Mouse (Mus musculus) neural tube, embryonic 11.5 days (tissue): ENCODE measurements at regions not wholly inside any gene's neighbourhood (a gene's known extent, or its start where the extent isn't known, plus 50 kb on each side); places are given as distances from the start of the nearest gene placed in this dataset.
A peak's percentile ranks its signal among the peaks of the same experiment; 100 is the strongest.
"Not testable (repeated sequence)": the region's sequence is repeated elsewhere in the genome, so short reads cannot be mapped to it uniquely, and the experiment has no call there.

Source experiments
- ATAC-seq: fragments of 200-750 bp; cut with Nextera tagmentation; 2 replicates; pipeline ENCODE4 v1.8.0; 2017; ENCODE audit warnings: moderate number of reproducible peaks, mild to moderate bottlenecking, moderate TSS enrichment, moderate library complexity; ENCODE audit not compliant: insufficient read depth, low FRiP score, low TSS enrichment
- DNase-seq: peaks from one replicate; pipeline ENCODE4 v3.0.0-alpha.2; 2015; ENCODE audit warnings: low spot score
- H3K27ac ChIP-seq: fragments of 300-500 bp; sonication (generic); 2 replicates; pipeline ENCODE4 v1.5.1; 2014; ENCODE audit warnings: low read depth, mild to moderate bottlenecking, low read length
- H3K27me3 ChIP-seq: fragments of 300-500 bp; sonication (generic); 2 replicates; pipeline ENCODE4 v1.6.1; 2014; ENCODE audit warnings: mild to moderate bottlenecking, low read length, mixed read lengths; ENCODE audit not compliant: control insufficient read depth, insufficient read depth
- H3K36me3 ChIP-seq: fragments of 300-500 bp; sonication (generic); 2 replicates; pipeline ENCODE4 v1.6.1; 2014; ENCODE audit warnings: mild to moderate bottlenecking, low read length, moderate library complexity, mixed read lengths; ENCODE audit not compliant: control insufficient read depth, insufficient read depth
- H3K4me1 ChIP-seq: fragments of 300-500 bp; sonication (generic); 2 replicates; pipeline ENCODE4 v1.6.1; 2014; ENCODE audit warnings: low read length, mixed read lengths; ENCODE audit not compliant: control insufficient read depth, insufficient read depth
- H3K4me2 ChIP-seq: fragments of 300-500 bp; sonication (generic); 2 replicates; pipeline ENCODE4 v1.6.1; 2014; ENCODE audit warnings: low read depth, mild to moderate bottlenecking, moderate library complexity
- H3K4me3 ChIP-seq: fragments of 300-500 bp; sonication (generic); 2 replicates; pipeline ENCODE4 v1.5.1; 2014; ENCODE audit warnings: low read depth, low read length
- H3K9ac ChIP-seq: fragments of 300-500 bp; sonication (generic); 2 replicates; pipeline ENCODE4 v1.6.1; 2014; ENCODE audit warnings: mild to moderate bottlenecking, low read length
- H3K9me3 ChIP-seq: fragments of 300-500 bp; sonication (generic); 2 replicates; pipeline ENCODE4 v1.6.1; 2016; ENCODE audit warnings: low read length; ENCODE audit not compliant: control insufficient read depth
- WGBS: fragments of 180-500 bp; shearing (Covaris S2); extraction: QIAGEN DNeasy Blood & Tissue Kit; methylation state at CpG from one replicate; pipeline ENCODE4 v1.1.7; 2014; 5-methylcytosine and 5-hydroxymethylcytosine counted together

DNA sequence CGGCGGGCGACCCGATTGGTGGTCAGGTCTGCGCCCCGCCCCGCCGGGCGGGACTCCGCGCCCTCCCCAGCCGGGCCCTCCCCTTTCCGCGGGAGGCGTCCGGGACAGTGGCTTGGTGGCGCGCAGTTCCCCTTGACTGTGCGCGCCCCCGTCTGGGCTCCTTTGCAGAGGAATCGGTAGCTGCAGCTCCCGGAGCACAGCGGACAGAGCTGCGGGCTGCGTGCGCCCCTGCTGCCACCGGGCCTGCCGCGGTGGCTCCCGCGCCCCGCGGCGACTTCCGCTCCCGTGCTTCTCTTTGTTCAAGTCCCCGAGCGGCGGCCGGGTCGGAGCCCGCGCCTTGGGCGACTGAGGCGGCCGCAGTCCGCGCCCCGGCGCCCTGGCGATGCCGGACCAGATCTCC is 566.6 kb upstream of the Gm21863 start:
- Histone ChIP-seq H3K9ac (peak overlapping the region; percentile 49), H3K4me3 (peak overlapping the region; percentile 37)
- not testable (repeated sequence) for H3K36me3 ChIP-seq, H3K4me1 ChIP-seq, H3K27me3 ChIP-seq, H3K9me3 ChIP-seq, H3K27ac ChIP-seq, H3K4me2 ChIP-seq, ATAC-seq
- peak; percentile 31 for DNase-seq
- WGBS, result 2% methylated on average over 22 of the region's 53 CpGs
